Mouse (Mus musculus): ENCODE data around the gene 1810009A15Rik.
A peak's percentile ranks its signal among the peaks of the same experiment; 100 is the strongest.

1810009A15Rik gene

GRCm38 (mm10) chr19:8921741-8922140, 33.1 kb downstream of the 1810009A15Rik start:
- DNase-seq = peak; percentile 42

GRCm38 (mm10) chr19:8926766-8927165, 38.1 kb downstream of the 1810009A15Rik start:
- DNase-seq = no peak

GRCm38 (mm10) chr19:8927891-8928525, 39.4 kb downstream of the 1810009A15Rik start:
- no peak for DNase-seq

GRCm38 (mm10) chr19:8928689-8929223, 40.1 kb downstream of the 1810009A15Rik start:
- peak; percentile 80 for DNase-seq

GRCm38 (mm10) chr19:8929224-8930088, 40.8 kb downstream of the 1810009A15Rik start, which contains the start of the genes Rom1 and Eml3:
TSS of gene Rom1 (minus strand) at chr19:8929356.
TSS of gene Eml3 (plus strand) at chr19:8929552.
- peak; percentile 88 for DNase-seq

- no peak for DNase-seq
These were observed 41.5 kb downstream of the 1810009A15Rik start for GRCm38 (mm10) chr19:8930117-8930516.

- DNase-seq = no peak
These were observed 42.1 kb downstream of the 1810009A15Rik start for GRCm38 (mm10) chr19:8930771-8931170.

GRCm38 (mm10) chr19:8936736-8937135, 48.1 kb downstream of the 1810009A15Rik start:
- DNase-seq = no peak

Measured in cerebellum, adult 9-10 months (tissue).